Mouse (Mus musculus): ENCODE measurements at regions not wholly inside any gene's neighbourhood (a gene's known extent, or its start where the extent isn't known, plus 50 kb on each side); places are given as distances from the start of the nearest gene placed in this dataset.

DNA sequence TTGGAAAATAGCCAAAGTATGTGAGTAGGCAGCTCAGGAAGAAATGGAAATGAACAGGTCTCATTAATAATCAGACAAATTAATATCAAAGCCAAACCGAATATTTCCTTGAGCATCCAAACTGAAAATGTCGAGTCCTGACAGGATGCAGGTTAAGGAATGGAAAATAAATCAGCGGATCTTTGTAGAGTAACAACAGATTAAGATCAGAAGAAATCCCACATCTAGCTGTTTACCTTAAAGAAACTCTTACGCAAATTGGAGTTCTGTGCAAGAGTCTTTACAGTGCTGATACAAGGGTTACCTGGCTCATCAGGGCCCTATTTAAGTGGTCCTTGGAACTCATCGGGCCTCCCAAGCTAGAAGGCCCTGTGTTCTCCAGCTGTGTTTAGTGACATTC, 92.0 kb downstream of the Gm19935 start:
- no peak for TF ChIP-seq CEBPB (IDR thresholded peaks at IDR 0.05; ENCODE audit: insufficient read depth, poor library complexity, severe bottlenecking)
- TF ChIP-seq MAX (IDR thresholded peaks at IDR 0.05; ENCODE audit: low read depth) = no peak
- TF ChIP-seq USF1 (IDR thresholded peaks at IDR 0.05; ENCODE audit: low read depth) = no peak
- no peak for TF ChIP-seq POLR2A (IDR thresholded peaks at IDR 0.05; ENCODE audit: insufficient read length, low read depth)
- no peak for TF ChIP-seq E2F4 (IDR thresholded peaks at IDR 0.05; ENCODE audit: insufficient read depth)
- no peak for TF ChIP-seq POLR2AphosphoS2 (IDR thresholded peaks at IDR 0.05; ENCODE audit: insufficient read length, low read depth)
- TF ChIP-seq REST (IDR thresholded peaks at IDR 0.05; ENCODE audit: insufficient read depth, insufficient read length) = no peak
- TF ChIP-seq TCF12 (IDR thresholded peaks at IDR 0.05; ENCODE audit: insufficient read depth, poor library complexity, severe bottlenecking) = no peak
- no peak for TF ChIP-seq TCF3 (IDR thresholded peaks at IDR 0.05; ENCODE audit: insufficient read length, low read depth)
- TF ChIP-seq SRF (IDR thresholded peaks at IDR 0.05; ENCODE audit: control insufficient read depth, insufficient read length, low read depth) = no peak
- no peak for TF ChIP-seq MYOD1 (IDR thresholded peaks at IDR 0.05; ENCODE audit: control insufficient read depth in 1 of 3, insufficient read length in 2 of 3, low read depth in 2 of 3)
- no peak for TF ChIP-seq MYOG (IDR thresholded peaks at IDR 0.05; ENCODE audit: control insufficient read depth in 1 of 3, insufficient read depth in 1 of 3, insufficient read length in 2 of 3, low read depth in 2 of 3)

Measured in myocyte (in vitro differentiated cells).